Mouse (Mus musculus) MEL (cell line): Measurements from ENCODE around the gene Gm26657. TPM values are rescaled to one million over a fixed set of nuclear protein-coding genes. Genes with fewer than 3 reads are reported as not detected.
A peak's percentile ranks its signal among the peaks of the same experiment; 100 is the strongest.

Experiments used
- DNase-seq: peaks from one replicate; pipeline ENCODE4 v3.0.0; 2011; ENCODE audit warnings: low read depth, low spot score
- H3K27ac ChIP-seq: 2 replicates; pipeline ENCODE4 v1.5.1; 2012; ENCODE audit warnings: low read depth, mild to moderate bottlenecking, control low read depth, low read length, moderate library complexity; ENCODE audit not compliant: control insufficient read depth
- H3K27me3 ChIP-seq, 2 experiments: fragments of 150-350 bp in 1 of 2; sonication (generic) in 1 of 2; 2 replicates each; pipeline ENCODE4 v1.6.1; 2012; ENCODE audit warnings: low read length in 2 of 2, mild to moderate bottlenecking in 2 of 2, improper control_type of control experiment in 1 of 2, moderate library complexity in 1 of 2; ENCODE audit not compliant: insufficient read depth in 2 of 2, control insufficient read depth in 1 of 2
- H3K36me3 ChIP-seq, 2 experiments: 2 replicates each; pipeline ENCODE4 v1.6.1; 2012 to 2014; ENCODE audit warnings: low read length in 2 of 2, improper control_type of control experiment in 1 of 2, inconsistent platforms in 1 of 2, mild to moderate bottlenecking in 1 of 2; ENCODE audit not compliant: insufficient read depth in 2 of 2, control insufficient read depth in 1 of 2
- H3K4me1 ChIP-seq, 2 experiments: fragments of 150-350 bp in 1 of 2; sonication (generic) in 1 of 2; 2 replicates each; pipeline ENCODE4 v1.6.1; 2012; ENCODE audit warnings: low read length in 2 of 2, improper control_type of control experiment in 1 of 2, mild to moderate bottlenecking in 1 of 2; ENCODE audit not compliant: insufficient read depth in 2 of 2, control insufficient read depth in 1 of 2
- H3K4me3 ChIP-seq, 2 experiments: fragments of 150-350 bp in 1 of 2; sonication (generic) in 1 of 2; 2 replicates each; pipeline ENCODE4 v1.5.1; 2012; ENCODE audit warnings: low read depth in 2 of 2, low read length in 2 of 2, mild to moderate bottlenecking in 2 of 2, moderate library complexity in 2 of 2, control low read depth in 1 of 2, improper control_type of control experiment in 1 of 2; ENCODE audit not compliant: control insufficient read depth in 1 of 2, insufficient read depth in 1 of 2
- H3K79me2 ChIP-seq: 2 replicates; pipeline ENCODE4 v1.6.1; 2012; ENCODE audit warnings: mild to moderate bottlenecking, low read length, moderate library complexity; ENCODE audit not compliant: control insufficient read depth, poor library complexity, insufficient read depth
- H3K9ac ChIP-seq: 2 replicates; pipeline ENCODE4 v1.6.1; 2012; ENCODE audit warnings: low read depth, mild to moderate bottlenecking, control low read depth, low read length, moderate library complexity; ENCODE audit not compliant: control insufficient read depth, poor library complexity, severe bottlenecking
- H3K9me3 ChIP-seq: fragments of 150-350 bp; sonication (generic); replicated peaks from 2 replicates; pipeline ENCODE4 v1.6.1; 2012; ENCODE audit warnings: mild to moderate bottlenecking, low read length, improper control_type of control experiment, moderate library complexity; ENCODE audit not compliant: insufficient read depth
- CHD1 ChIP-seq: IDR thresholded peaks from 2 replicates; pipeline ENCODE4 v1.6.1; 2012; ENCODE audit warnings: low read depth, mild to moderate bottlenecking, inconsistent platforms, low read length, improper control_type of control experiment
- CHD2 ChIP-seq: IDR thresholded peaks from 2 replicates; pipeline ENCODE4 v1.6.1; 2011; ENCODE audit warnings: low read length, improper control_type of control experiment
- CTCF ChIP-seq, 3 experiments: IDR thresholded peaks in 2 of 3; conservative IDR thresholded peaks in 1 of 3; 2 replicates each; pipeline ENCODE4 v1.5.1; 2011 to 2012; ENCODE audit warnings: low read length in 3 of 3, low read depth in 2 of 3, mild to moderate bottlenecking in 2 of 3, improper control_type of control experiment in 1 of 3, inconsistent platforms in 1 of 3, mixed read lengths in 1 of 3, moderate library complexity in 1 of 3; ENCODE audit not compliant: control insufficient read depth in 1 of 3, insufficient read depth in 1 of 3, poor library complexity in 1 of 3, severe bottlenecking in 1 of 3
- E2F4 ChIP-seq: IDR thresholded peaks from 2 replicates; pipeline ENCODE4 v1.6.1; 2011; ENCODE audit warnings: low read depth, low read length, improper control_type of control experiment, borderline replicate concordance
- ELF1 ChIP-seq: IDR thresholded peaks from 2 replicates; pipeline ENCODE4 v1.6.1; 2014; ENCODE audit warnings: low read depth, mild to moderate bottlenecking, inconsistent platforms, low read length, improper control_type of control experiment, moderate library complexity
- ETS1 ChIP-seq: IDR thresholded peaks from 2 replicates; pipeline ENCODE4 v1.6.1; 2012; ENCODE audit warnings: low read depth, mild to moderate bottlenecking, inconsistent platforms, low read length, improper control_type of control experiment, moderate library complexity
- GABPA ChIP-seq: IDR thresholded peaks from 2 replicates; pipeline ENCODE4 v1.6.1; 2012; ENCODE audit warnings: low read depth, mild to moderate bottlenecking, inconsistent platforms, low read length, improper control_type of control experiment, moderate library complexity
- HCFC1 ChIP-seq: IDR thresholded peaks from 2 replicates; pipeline ENCODE4 v1.6.1; 2012; ENCODE audit warnings: low read depth, mild to moderate bottlenecking, inconsistent platforms, low read length, improper control_type of control experiment, moderate library complexity
- JUND ChIP-seq: IDR thresholded peaks from 2 replicates; pipeline ENCODE4 v1.6.1; 2011; ENCODE audit warnings: low read depth, mild to moderate bottlenecking, improper control_type of control experiment, low read length
- MAFK ChIP-seq: IDR thresholded peaks from 2 replicates; pipeline ENCODE4 v1.6.1; 2011; ENCODE audit warnings: low read depth, mild to moderate bottlenecking, low read length, improper control_type of control experiment, borderline replicate concordance
- MAX ChIP-seq: IDR thresholded peaks from 2 replicates; pipeline ENCODE4 v1.6.1; 2011; ENCODE audit warnings: low read length, improper control_type of control experiment
- MAZ ChIP-seq: IDR thresholded peaks from 2 replicates; pipeline ENCODE4 v1.6.1; 2012; ENCODE audit warnings: low read depth, mild to moderate bottlenecking, inconsistent platforms, low read length, improper control_type of control experiment
- MYB ChIP-seq: IDR thresholded peaks from 2 replicates; pipeline ENCODE4 v1.6.1; 2011; ENCODE audit warnings: mild to moderate bottlenecking, low read depth, low read length, improper control_type of control experiment
- MYC ChIP-seq: IDR thresholded peaks from 2 replicates; pipeline ENCODE4 v1.6.1; 2011; ENCODE audit warnings: low read depth, mild to moderate bottlenecking, low read length, improper control_type of control experiment, moderate library complexity
- NRF1 ChIP-seq: IDR thresholded peaks from 2 replicates; pipeline ENCODE4 v1.6.1; 2014; ENCODE audit warnings: low read depth, mild to moderate bottlenecking, inconsistent platforms, low read length, improper control_type of control experiment, moderate library complexity; ENCODE audit not compliant: poor library complexity, insufficient read depth, severe bottlenecking
- RAD21 ChIP-seq: IDR thresholded peaks from 2 replicates; pipeline ENCODE4 v1.6.1; 2011; ENCODE audit warnings: mild to moderate bottlenecking, low read depth, low read length, improper control_type of control experiment
- SMC3 ChIP-seq: IDR thresholded peaks from 2 replicates; pipeline ENCODE4 v1.6.1; 2011; ENCODE audit warnings: low read depth, low read length, improper control_type of control experiment
- TAL1 ChIP-seq: IDR thresholded peaks from 2 replicates; pipeline ENCODE4 v1.6.1; 2012; ENCODE audit warnings: mild to moderate bottlenecking, inconsistent platforms, low read length, moderate library complexity, mixed read lengths
- TBP ChIP-seq: IDR thresholded peaks from 2 replicates; pipeline ENCODE4 v1.8.0; 2011; ENCODE audit warnings: low read depth, low read length, improper control_type of control experiment
- UBTF ChIP-seq: IDR thresholded peaks from 2 replicates; pipeline ENCODE4 v1.6.1; 2012; ENCODE audit warnings: low read depth, mild to moderate bottlenecking, inconsistent platforms, low read length, improper control_type of control experiment, moderate library complexity, borderline replicate concordance; ENCODE audit not compliant: insufficient read depth
- ZKSCAN1 ChIP-seq: IDR thresholded peaks from 2 replicates; pipeline ENCODE4 v1.6.1; 2012; ENCODE audit warnings: low read depth, mild to moderate bottlenecking, inconsistent platforms, low read length, improper control_type of control experiment, moderate library complexity
- ZMIZ1 ChIP-seq: IDR thresholded peaks from 2 replicates; pipeline ENCODE4 v1.6.1; 2012; ENCODE audit warnings: low read depth, mild to moderate bottlenecking, inconsistent platforms, low read length, improper control_type of control experiment, moderate library complexity
- ZNF384 ChIP-seq: IDR thresholded peaks from 2 replicates; pipeline ENCODE4 v1.6.1; 2012; ENCODE audit warnings: low read depth, mild to moderate bottlenecking, inconsistent platforms, low read length, improper control_type of control experiment
- polyA plus RNA-seq, 2 experiments: library from polyadenylated mRNA; stranded (reverse) in 1 of 2; unstranded in 1 of 2; fragments of >175 nt in 1 of 2; fragments of >200 nt in 1 of 2; gene quantifications; 2 replicates each; pipeline versions ENCODE4 v1.2.1 to v1.2.4; 2012; ENCODE audit warnings: low replicate concordance in 2 of 2, low read depth in 1 of 2; ENCODE audit not compliant: insufficient read length in 2 of 2, insufficient read depth in 1 of 2, missing spikeins in 1 of 2
- total RNA-seq: library from RNA; depleted of rRNA; stranded (reverse); fragments of 300-350 nt; gene quantifications from 2 replicates; pipeline ENCODE4 v1.2.3, GENCODE M21; 2012

The Gm26657 gene
- total and polyA plus RNA-seq, 3 experiments, result not detected

GRCm38 (mm10) chr4:56721469-56721868 is 18.4 kb upstream of the Gm26657 start:
- Histone ChIP-seq H3K27ac (no peak overlapping the region), H3K79me2 (no peaks in the 10 kb centered on the region), H3K36me3 (no peaks in the 10 kb centered on the region), H3K4me3 (no peak overlapping the region), H3K4me1 (no peaks in the 10 kb centered on the region), H3K9ac (no peak overlapping the region), H3K9me3 (no peaks in the 10 kb centered on the region), H3K27me3 (no peaks in the 10 kb centered on the region; a peak in 1 of 4 replicates)
- TF ChIP-seq CHD1, result no peak
- peak; percentile 53 for TF ChIP-seq SMC3
- no peak for TF ChIP-seq ELF1
- no peak for TF ChIP-seq JUND
- no peak for TF ChIP-seq UBTF
- TF ChIP-seq RAD21, result peak; percentile 12
- no peak for TF ChIP-seq MAFK
- no peak for TF ChIP-seq MAX
- TF ChIP-seq NRF1, result no peak
- TF ChIP-seq CTCF (IDR thresholded peaks at IDR 0.05 in 2 of 3, conservative IDR thresholded peaks at IDR 0.05 in 1 of 3; ENCODE audit: control insufficient read depth in 1 of 3, insufficient read depth in 1 of 3, low read depth in 2 of 3, low read length in 3 of 3, poor library complexity in 1 of 3, severe bottlenecking in 1 of 3), result peak; percentile 58 to 68 (median 68)
- TF ChIP-seq GABPA, result no peak
- peak; percentile 49 for DNase-seq

DNA sequence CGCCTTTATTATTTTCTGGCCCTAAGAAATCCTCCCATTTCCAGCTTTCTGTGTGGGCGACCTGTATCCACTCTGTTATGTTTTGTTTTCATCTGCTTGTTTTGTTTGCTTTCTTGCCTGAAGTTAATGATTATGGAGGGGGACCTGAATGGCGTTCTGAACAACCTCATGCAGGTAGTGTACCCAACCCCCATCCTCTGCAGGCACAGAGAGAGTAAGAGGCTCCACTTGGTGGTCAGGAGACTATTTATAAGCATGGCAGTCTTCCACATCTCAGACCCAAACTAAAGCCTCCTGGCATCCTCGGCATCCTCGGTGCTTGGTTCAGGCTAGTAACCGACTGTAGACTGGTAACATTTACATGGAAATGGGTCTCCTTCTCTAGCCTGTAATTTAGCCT is 17.5 kb upstream of the Gm26657 start:
- Histone ChIP-seq H3K9me3 (no peaks in the 10 kb centered on the region), H3K79me2 (no peaks in the 10 kb centered on the region), H3K27ac (no peak overlapping the region), H3K4me3 (no peak overlapping the region), H3K36me3 (no peaks in the 10 kb centered on the region), H3K4me1 (no peaks in the 10 kb centered on the region), H3K27me3 (no peaks in the 10 kb centered on the region; a peak in 1 of 4 replicates), H3K9ac (no peak overlapping the region)
- TF ChIP-seq TAL1 (no peak), ZMIZ1 (no peak), E2F4 (no peak), ZKSCAN1 (no peak), MYC (no peak), ETS1 (no peak), CHD1 (no peak), CHD2 (no peak), MAFK (no peak), NRF1 (no peak), ZNF384 (no peak), TBP (no peak), MAZ (no peak), HCFC1 (no peak), GABPA (no peak), MYB (no peak)
- DNase-seq, result no peak
